Mouse (Mus musculus) brain, embryonic 14.5 days (tissue): ENCODE measurements around the gene Slc25a15. TPM values are rescaled to one million over a fixed set of nuclear protein-coding genes. Genes with fewer than 3 reads are reported as not detected.
A peak's percentile ranks its signal among the peaks of the same experiment; 100 is the strongest.

Experiments
- DNase-seq: peaks from one replicate; pipeline ENCODE4 v3.0.0-alpha.2; 2011; ENCODE audit warnings: low read depth
- CTCF ChIP-seq: fragments of 200-500 bp; IDR thresholded peaks from 2 replicates; pipeline ENCODE4 v1.5.1; 2012; ENCODE audit warnings: inconsistent platforms, mild to moderate bottlenecking, moderate library complexity, borderline replicate concordance; ENCODE audit not compliant: insufficient read depth, insufficient read length; ENCODE audit errors: extremely low read depth
- POLR2A ChIP-seq: fragments of 200-500 bp; IDR thresholded peaks from 2 replicates; pipeline ENCODE4 v1.6.1; 2012; ENCODE audit warnings: mild to moderate bottlenecking, inconsistent platforms, borderline replicate concordance; ENCODE audit not compliant: poor library complexity, insufficient read depth, insufficient read length, severe bottlenecking; ENCODE audit errors: extremely low read depth
- polyA plus RNA-seq: library from polyadenylated mRNA; depleted of rRNA; stranded (reverse); fragments of >200 nt; gene quantifications from 2 replicates; pipeline ENCODE4 v1.2.3, GENCODE M21; 2012; rRNA removed

The Slc25a15 gene
- polyA plus RNA-seq: 5.8 and 6.3 TPM in 2 replicates

DNA sequence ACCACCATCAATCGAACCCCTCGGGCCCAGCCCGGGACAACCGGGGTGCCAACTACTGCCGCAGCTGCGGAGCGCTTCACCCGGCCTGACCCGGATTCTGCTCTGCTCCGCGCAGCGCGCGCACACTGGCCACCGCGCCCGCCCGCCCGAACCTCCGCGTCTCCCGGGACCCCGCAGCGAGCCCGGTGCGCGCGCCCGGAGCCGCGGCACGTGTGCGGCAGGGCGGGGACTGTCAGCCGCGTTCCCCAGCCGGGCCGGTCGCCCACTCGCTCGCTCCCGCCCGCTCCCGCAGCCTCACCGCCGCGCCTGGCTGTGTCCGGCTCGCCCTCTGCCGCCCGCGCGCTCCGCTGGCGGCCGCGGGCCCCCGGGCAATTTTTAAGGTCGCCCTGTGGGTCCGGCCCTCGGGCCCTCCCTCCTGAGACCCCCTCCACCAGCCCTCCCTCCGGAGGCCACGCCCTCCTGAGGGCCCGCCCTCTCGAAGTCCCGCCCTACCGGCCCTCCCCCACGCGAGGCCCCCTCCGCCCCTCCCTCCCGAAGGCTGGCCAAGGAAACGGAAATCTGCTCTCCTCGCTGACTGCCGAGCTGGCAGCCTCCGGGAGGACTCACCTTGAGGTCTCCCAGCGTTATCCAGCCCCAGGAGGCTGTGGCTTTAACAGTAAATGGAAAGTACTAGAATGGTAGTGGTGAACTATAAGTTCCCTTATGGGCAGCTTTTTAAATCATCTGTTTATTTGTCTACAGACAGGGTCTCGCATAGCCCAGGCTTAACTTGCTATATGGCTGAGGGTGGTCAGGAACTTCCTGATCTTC, at the start of gene Slc25a15:
Gene Slc25a15, minus strand, starts transcription at position 456 of the 810 bp plus-strand sequence.
- peak; percentile 96 for DNase-seq
- peak; percentile 81; the same call in 1 of the 2 replicates for TF ChIP-seq POLR2A
- no peak for TF ChIP-seq CTCF

DNA sequence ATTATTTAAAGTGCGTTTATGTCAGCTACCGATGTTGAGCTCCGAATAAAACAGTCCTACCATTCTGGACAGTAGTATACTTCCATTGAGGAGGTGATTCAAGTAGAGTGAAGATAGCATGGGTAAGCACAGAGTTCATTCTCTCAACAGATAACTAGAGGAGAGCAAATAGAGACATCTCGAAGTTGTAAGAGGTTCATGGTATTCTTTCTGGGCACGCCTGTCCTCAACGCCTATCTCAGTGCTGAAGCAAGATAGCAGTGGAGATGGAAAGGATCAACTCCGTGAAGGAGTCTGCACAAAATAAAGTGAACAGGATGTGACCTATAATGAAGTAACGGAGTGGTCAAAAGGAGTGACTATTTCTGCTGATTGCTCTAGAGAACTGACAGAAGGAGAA, 13.6 kb upstream of the Slc25a15 start:
- TF ChIP-seq POLR2A (no peak), CTCF (no peak)

DNA sequence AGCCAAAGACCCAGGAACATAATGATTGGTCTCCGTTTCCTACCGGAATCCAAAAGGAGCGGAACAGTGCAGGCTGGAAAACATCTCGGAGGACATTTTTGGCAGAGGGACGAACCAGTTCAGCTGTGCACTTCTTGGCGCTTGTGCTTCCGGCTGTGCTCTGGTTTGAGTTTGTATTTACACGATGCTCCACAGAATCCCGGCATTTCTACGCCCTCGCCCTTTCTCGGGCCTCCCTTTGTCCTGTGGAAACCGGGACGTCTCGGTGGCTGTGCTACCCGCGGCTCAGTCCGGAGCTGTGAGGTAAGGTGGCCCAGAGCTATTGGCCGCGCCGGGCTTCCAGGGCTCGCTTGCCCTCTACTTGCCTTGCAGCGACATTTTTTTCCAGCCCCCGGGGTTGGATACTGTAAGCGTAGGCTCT, 12.9 kb upstream of the Slc25a15 start, which contains the start of gene Mrps31:
Gene Mrps31, plus strand, starts transcription at position 80 of the 421 bp plus-strand sequence.
- peak; percentile 97 for DNase-seq
- TF ChIP-seq POLR2A (peak; percentile 45; the same call in 1 of the 2 replicates), CTCF (no peak)

More for the DNA sequence above, 13.6 kb upstream of the Slc25a15 start:
- DNase-seq: no peak

DNA sequence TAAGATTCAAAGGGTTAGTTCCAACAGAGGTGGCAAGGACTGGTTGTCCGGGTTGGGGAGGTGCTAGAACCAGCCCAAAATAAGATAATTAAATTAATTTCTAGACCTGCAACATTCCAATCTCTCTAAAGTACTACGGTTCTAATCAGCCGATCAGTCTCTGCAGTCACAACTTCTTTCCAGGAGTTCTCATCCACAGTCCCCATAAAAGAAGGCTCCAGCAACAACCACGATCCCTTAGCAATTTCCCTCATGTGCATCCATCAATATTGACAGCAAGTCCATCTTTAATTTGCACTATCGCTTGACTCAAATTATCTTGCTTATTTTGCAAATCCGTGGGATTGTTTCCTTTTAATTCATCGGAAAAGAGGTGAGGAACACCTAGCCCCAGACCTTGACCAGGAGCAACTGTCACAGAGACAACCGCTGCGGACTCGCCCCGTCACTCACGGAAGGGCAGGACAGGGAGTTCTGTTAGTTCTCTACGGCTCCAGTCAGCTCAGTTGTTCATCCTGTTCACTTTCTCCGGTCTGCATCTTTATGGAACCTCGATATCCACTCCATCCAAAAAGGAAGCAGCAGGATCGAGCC, 12.4 kb upstream of the Slc25a15 start:
- DNase-seq: no peak
- no peak for TF ChIP-seq POLR2A
- no peak for TF ChIP-seq CTCF

DNA sequence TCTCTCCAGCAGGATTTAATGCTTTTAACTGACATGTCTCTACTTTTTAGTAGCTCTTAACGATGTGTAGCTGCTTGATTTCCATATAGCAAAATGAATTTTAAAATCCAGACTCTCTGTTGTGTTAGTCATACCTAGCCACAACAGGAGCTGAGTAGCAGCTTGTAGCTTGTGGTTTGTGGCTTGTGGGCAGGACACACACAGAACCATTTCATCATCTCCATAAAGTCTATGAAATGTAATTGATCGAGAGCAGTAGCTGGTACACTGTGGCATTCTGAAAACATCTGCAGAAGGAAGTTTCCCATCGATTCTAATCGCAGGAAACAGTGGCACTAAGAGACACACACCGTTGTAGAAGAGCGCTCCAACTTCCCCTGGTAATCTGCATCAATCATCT, 7.3 kb upstream of the Slc25a15 start:
- no peak for DNase-seq
- no peak for TF ChIP-seq CTCF
- TF ChIP-seq POLR2A: no peak

DNA sequence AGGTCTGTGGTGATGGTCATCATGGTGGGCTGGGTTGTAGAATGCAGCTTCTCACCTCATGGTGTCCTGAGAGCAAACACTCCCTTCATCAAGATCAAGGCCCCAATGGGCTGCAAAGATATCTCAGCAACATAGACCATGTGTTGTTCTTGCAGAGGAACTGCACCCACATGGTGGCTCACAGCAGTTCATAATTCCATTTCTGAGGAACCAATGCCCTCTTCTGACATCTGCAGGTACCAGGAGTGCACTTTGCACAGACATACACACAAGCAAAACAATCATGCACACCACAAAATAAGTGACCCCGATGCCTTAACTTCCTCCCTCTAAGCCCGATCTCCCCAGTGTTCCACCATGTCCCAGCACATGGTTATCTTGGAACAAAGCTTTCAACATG, 4.8 kb upstream of the Slc25a15 start:
- DNase-seq: no peak
- TF ChIP-seq CTCF (no peak), POLR2A (no peak)

DNA sequence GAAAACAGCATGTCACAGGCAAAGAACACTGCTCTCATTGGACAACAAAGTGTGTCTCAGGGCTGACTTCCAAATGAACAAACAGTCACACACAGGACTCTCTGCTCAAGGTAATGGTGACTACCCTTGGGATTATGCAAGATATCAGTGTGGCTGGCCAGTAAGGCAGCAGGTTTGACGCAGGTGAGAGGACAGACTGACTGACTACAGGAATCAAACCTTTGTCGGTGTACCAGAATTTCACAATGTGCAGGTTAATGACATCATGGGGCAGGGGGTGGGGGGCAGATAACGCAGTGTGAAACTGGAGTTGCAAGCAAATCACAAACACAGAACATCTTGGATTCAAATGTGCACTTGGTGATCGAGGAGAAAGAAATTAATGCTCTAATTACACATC, 2.2 kb upstream of the Slc25a15 start:
- DNase-seq: no peak
- TF ChIP-seq CTCF: no peak
- TF ChIP-seq POLR2A: no peak

DNA sequence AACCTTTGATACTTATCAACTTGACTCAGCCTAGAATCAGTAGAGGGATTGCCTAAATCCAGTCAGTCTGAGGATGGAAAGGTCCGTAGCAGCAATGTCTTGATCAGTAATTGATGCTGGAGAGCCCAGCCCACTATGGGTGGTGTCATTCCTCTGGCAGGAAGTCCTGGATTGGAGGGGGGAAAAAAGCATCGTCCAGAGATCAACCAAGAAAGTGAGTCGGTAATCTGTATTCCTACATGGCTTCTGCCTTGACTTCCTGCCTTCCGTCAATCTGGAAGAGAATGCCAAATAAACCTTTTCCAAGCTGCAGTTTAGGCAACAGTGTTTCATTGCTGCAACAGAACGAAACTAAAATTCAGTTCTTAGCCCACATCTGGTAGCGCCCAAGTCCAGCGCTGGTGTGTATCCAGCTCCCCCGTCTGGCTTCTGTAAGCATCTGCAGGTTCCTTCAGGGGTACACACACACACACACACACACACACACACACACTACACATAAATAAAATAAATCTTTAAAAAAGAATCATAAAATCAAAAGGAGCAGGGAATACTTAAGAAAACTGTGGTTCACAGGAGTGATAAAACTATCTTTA, 986 bp upstream of the Slc25a15 start:
- no peak for DNase-seq
- TF ChIP-seq CTCF (no peak), POLR2A (no peak)

DNA sequence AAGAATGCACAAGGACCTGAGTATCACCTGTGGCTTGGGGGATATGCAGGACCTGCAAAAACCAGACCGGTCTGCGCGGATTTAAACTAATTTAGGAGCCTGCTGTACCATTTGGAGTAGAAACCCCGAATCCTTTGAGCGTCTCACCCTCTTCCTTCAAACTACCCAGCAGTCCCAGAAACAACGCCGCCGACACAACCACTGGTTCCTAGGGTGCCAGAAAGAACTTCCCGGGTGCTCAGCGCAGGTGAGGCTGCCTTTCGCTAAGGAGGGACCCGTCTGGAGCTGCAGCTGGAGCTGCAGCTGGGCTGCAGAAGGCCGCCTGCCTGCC, 621 bp downstream of the Slc25a15 start:
- DNase-seq: no peak
- no peak for TF ChIP-seq POLR2A
- TF ChIP-seq CTCF: no peak

DNA sequence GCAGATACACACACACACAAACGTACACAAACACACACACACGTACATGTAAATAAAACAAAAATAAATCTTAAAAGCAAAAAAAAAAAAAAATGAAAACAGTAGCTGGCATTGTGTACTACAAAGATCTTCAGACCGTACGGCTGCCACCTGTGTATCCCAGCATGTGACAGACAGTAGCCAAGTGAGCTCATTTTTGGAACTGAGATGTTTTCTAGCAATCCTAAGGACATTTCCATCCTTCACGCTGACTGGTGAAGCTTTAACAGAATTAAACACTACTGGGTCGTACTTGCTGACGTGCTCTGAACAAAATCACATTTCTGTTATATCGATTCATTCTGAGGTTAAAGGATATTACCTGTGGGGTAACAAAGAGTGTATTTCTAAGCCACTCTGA, 3.1 kb downstream of the Slc25a15 start:
- TF ChIP-seq CTCF: no peak
- TF ChIP-seq POLR2A: no peak
- no peak for DNase-seq

DNA sequence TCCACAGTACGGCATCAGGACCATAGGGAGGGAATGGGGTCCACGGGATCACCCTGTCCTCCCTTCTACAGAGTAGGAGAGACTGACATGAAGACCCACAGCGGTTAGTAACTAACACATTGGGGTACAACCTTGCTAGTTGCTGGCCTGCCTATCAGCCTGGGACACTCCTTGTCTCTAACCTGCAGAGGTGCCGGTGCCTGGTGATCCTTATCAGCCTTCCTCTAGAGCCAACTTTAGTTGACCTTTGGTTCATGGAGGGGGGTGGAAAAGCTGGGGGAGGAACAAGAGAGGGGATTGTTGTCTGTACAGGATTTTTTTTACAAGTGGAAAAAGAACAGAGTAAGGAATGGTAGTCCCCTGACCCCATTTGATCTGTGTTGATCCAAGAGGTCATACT, 3.9 kb downstream of the Slc25a15 start:
- TF ChIP-seq CTCF: no peak
- no peak for TF ChIP-seq POLR2A

DNA sequence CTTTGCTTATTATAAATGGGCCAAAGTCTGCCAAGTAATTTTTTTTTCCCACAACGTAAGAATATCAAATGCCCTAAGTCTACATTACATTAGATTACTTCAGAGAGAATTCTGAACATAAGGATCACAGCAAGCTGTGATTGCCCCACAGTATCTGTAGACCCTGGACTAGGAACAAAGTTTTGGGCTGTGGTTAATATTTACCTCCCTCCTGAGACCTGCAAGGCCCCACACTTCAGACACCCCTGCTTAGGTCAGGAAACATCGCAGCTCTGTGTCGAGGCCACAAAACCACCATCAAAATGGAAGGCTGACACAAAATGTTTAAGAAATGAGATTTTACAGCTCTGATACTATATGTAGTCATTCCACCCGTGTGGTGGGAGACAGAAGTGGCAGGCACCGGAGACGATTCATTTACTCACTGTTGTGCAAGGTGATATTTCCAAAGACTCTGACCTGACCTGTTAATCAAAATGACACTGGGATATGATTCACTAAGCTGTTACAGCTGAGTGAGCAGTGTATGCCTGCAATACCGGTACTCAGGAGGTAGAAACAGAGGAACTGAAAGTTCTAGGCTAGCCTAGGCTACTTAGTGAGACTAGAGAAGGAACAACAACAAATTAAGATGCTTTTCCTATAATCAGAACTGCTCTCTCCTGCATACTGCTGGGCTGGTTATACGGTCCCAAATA, 7.5 kb downstream of the Slc25a15 start:
- no peak for TF ChIP-seq CTCF
- no peak for TF ChIP-seq POLR2A
- DNase-seq: no peak

More for the DNA sequence above, 3.9 kb downstream of the Slc25a15 start:
- DNase-seq: no peak
